Mouse (Mus musculus): ENCODE measurements around the gene Mrgprb8.
"Not testable (repeated sequence)": the region's sequence is repeated elsewhere in the genome, so short reads cannot be mapped to it uniquely, and the experiment has no call there.

Gene Mrgprb8

DNA sequence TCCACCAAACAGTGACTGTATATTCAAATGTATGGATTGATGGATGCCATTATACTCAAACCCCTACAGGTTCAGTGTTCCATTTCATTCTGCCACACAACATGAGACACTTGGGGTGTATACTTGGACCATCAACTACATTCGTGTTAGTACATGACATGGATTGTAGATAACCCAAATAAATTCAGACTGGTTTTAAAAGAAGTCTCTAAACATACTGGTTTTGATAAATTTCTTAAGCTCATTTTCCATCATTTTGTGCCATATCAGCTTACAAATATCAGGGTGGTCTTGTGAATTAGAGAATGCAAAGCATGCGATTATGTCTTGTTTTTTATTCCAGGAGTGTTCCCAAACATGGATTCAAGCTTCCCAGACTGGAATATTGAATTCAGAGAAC lies at the start of gene Mrgprb8:
TSS of gene Mrgprb8 (plus strand) at position 301 of the 400 bp plus-strand sequence.
- DNase-seq, result no peak

GRCm38 (mm10) chr7:48435936-48436335 lies 47.6 kb downstream of the Mrgprb8 start:
- DNase-seq, result not testable (repeated sequence)

- DNase-seq, result no peak
Observed at GRCm38 (mm10) chr7:48436581-48436980, 48.3 kb downstream of the Mrgprb8 start.

Measured in right cerebral cortex, adult 18-20 months (tissue).